Mouse (Mus musculus) limb, embryonic 11.5 days (tissue): ENCODE results near the gene Txnrd2. TPM values are rescaled to one million over a fixed set of nuclear protein-coding genes. Genes with fewer than 3 reads are reported as not detected.

ENCODE experiments used
- ATAC-seq: fragments of 200-750 bp; cut with Nextera tagmentation; 2 replicates; pipeline ENCODE4 v1.8.0; 2017; ENCODE audit warnings: low read depth; ENCODE audit not compliant: insufficient number of reproducible peaks, low FRiP score, low TSS enrichment
- DNase-seq: peaks from one replicate; pipeline ENCODE4 v3.0.0-alpha.2; 2015; ENCODE audit warnings: low spot score
- H3K27ac ChIP-seq: fragments of 300-500 bp; sonication (generic); replicated peaks from 2 replicates; pipeline ENCODE4 v1.5.1; 2014; ENCODE audit warnings: low read depth, mild to moderate bottlenecking, low read length
- H3K27me3 ChIP-seq: fragments of 300-500 bp; sonication (generic); 2 replicates; pipeline ENCODE4 v1.6.1; 2014; ENCODE audit warnings: mild to moderate bottlenecking, low read length, mixed read lengths; ENCODE audit not compliant: control insufficient read depth, insufficient read depth
- H3K36me3 ChIP-seq: fragments of 300-500 bp; sonication (generic); 2 replicates; pipeline ENCODE4 v1.6.1; 2014; ENCODE audit warnings: mild to moderate bottlenecking, low read length, moderate library complexity, mixed read lengths; ENCODE audit not compliant: control insufficient read depth, insufficient read depth
- H3K4me1 ChIP-seq: fragments of 300-500 bp; sonication (generic); 2 replicates; pipeline ENCODE4 v1.6.1; 2014; ENCODE audit warnings: low read length, mixed read lengths; ENCODE audit not compliant: control insufficient read depth, insufficient read depth
- H3K4me2 ChIP-seq: fragments of 300-500 bp; sonication (generic); 2 replicates; pipeline ENCODE4 v1.6.1; 2014; ENCODE audit warnings: low read depth, mild to moderate bottlenecking, moderate library complexity; ENCODE audit not compliant: severe bottlenecking
- H3K4me3 ChIP-seq: fragments of 300-500 bp; sonication (generic); 2 replicates; pipeline ENCODE4 v1.5.1; 2014; ENCODE audit warnings: low read depth, low read length
- H3K9ac ChIP-seq: fragments of 300-500 bp; sonication (generic); 2 replicates; pipeline ENCODE4 v1.6.1; 2014; ENCODE audit warnings: mild to moderate bottlenecking, low read length
- H3K9me3 ChIP-seq: fragments of 300-500 bp; sonication (generic); 2 replicates; pipeline ENCODE4 v1.6.1; 2016; ENCODE audit warnings: low read length; ENCODE audit not compliant: control insufficient read depth
- WGBS: fragments of 180-500 bp; shearing (Covaris S2); extraction: QIAGEN DNeasy Blood & Tissue Kit; methylation state at CpG from one replicate; pipeline ENCODE4 v1.1.7; 2014; 5-methylcytosine and 5-hydroxymethylcytosine counted together
- polyA plus RNA-seq: library from polyadenylated mRNA; unstranded; fragments of >200 nt; fragmentation: Nextera tagmentation; extraction: Ambion mirVana; gene quantifications from 2 replicates; pipeline ENCODE4 v1.2.1, GENCODE M21; 2014

Txnrd2 gene
- 21.0 and 21.9 TPM in 2 replicates for polyA plus RNA-seq

- peaks cover 15% of the 10 kb centered on the region for H3K4me1 ChIP-seq
- 0 out of 2 replicates have a peak within 1 kb of the TSS, but pooled peaks have one; percentile 21 for H3K27ac ChIP-seq
- H3K4me2 ChIP-seq: peak within 1 kb of the TSS; percentile 65
- DNase-seq: peak; percentile 84
- WGBS: under 1% methylated on average over 52 of the region's 52 CpGs
- peak within 1 kb of the TSS; percentile 84 for H3K4me3 ChIP-seq
- peak; percentile 60 for ATAC-seq
- H3K9ac ChIP-seq: peak within 1 kb of the TSS; percentile 81
- H3K27me3 ChIP-seq: no peaks in the 10 kb centered on the region
- peaks cover 7% of the 10 kb centered on the region for H3K36me3 ChIP-seq
- no peaks in the 10 kb centered on the region for H3K9me3 ChIP-seq
These were observed at the start of gene Txnrd2 for GRCm38 (mm10) chr16:18426215-18426791. Gene Txnrd2, plus strand, starts transcription at chr16:18426384.

DNA sequence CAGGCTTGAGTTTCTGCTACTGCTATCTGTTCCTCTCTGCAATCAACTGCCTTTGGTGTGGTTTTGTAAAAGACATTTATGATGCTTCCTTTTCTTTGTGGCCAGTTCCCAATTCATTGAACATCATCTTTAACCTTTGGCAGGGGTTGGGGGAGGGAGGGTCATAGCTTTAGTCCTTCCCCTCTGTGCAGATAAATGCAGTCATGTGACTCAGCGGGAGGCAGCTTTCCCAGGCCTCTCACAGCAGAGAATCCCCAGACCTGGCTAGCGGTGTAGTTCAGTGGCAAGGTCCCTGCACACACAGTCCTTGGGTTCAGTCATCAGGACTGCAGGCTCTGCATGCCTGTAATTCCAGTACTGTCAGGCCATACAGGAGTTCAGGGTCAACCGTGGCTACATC, 49.0 kb upstream of the Txnrd2 start:
- Histone ChIP-seq H3K27me3 (no peaks in the 10 kb centered on the region), H3K36me3 (no peaks in the 10 kb centered on the region), H3K9ac (no peak overlapping the region), H3K9me3 (no peaks in the 10 kb centered on the region), H3K4me1 (no peaks in the 10 kb centered on the region; the same call in 1 of the 2 replicates), H3K4me3 (no peak overlapping the region), H3K4me2 (no peak overlapping the region), H3K27ac (no peak overlapping the region)
- WGBS: 48% methylated on average over 3 of the region's 3 CpGs
- DNase-seq (no peak), ATAC-seq (no peak)

GRCm38 (mm10) chr16:18378489-18378888, 47.7 kb upstream of the Txnrd2 start:
- Histone ChIP-seq H3K36me3 (no peaks in the 10 kb centered on the region), H3K9ac (no peak overlapping the region), H3K4me1 (peaks cover under 1% of the 10 kb centered on the region), H3K4me2 (no peak overlapping the region), H3K27ac (no peak overlapping the region), H3K4me3 (no peak overlapping the region), H3K9me3 (no peaks in the 10 kb centered on the region), H3K27me3 (no peaks in the 10 kb centered on the region)
- ATAC-seq (no peak), DNase-seq (no peak)
- 24% methylated on average over 1 of the region's 1 CpGs for WGBS

GRCm38 (mm10) chr16:18379338-18380001, 46.7 kb upstream of the Txnrd2 start:
- no peak for DNase-seq
- Histone ChIP-seq H3K27ac (no peak overlapping the region), H3K9me3 (no peaks in the 10 kb centered on the region), H3K9ac (no peak overlapping the region), H3K36me3 (no peaks in the 10 kb centered on the region), H3K4me1 (peaks cover 9% of the 10 kb centered on the region), H3K4me3 (no peak overlapping the region), H3K27me3 (no peaks in the 10 kb centered on the region), H3K4me2 (no peak overlapping the region)
- 86% methylated on average over 8 of the region's 8 CpGs for WGBS
- no peak for ATAC-seq

GRCm38 (mm10) chr16:18380495-18381063, 45.6 kb upstream of the Txnrd2 start:
- H3K9ac ChIP-seq: no peak overlapping the region
- no peaks in the 10 kb centered on the region for H3K9me3 ChIP-seq
- H3K27ac ChIP-seq: no peak overlapping the region; the same call in 1 of the 2 replicates
- DNase-seq (no peak), ATAC-seq (peak; percentile 66; the same call in 1 of the 2 replicates)
- H3K27me3 ChIP-seq: no peaks in the 10 kb centered on the region
- H3K4me3 ChIP-seq: no peak overlapping the region
- peaks cover 9% of the 10 kb centered on the region for H3K4me1 ChIP-seq
- WGBS: 51% methylated on average over 6 of the region's 6 CpGs
- H3K36me3 ChIP-seq: no peaks in the 10 kb centered on the region
- H3K4me2 ChIP-seq: no peak overlapping the region

DNA sequence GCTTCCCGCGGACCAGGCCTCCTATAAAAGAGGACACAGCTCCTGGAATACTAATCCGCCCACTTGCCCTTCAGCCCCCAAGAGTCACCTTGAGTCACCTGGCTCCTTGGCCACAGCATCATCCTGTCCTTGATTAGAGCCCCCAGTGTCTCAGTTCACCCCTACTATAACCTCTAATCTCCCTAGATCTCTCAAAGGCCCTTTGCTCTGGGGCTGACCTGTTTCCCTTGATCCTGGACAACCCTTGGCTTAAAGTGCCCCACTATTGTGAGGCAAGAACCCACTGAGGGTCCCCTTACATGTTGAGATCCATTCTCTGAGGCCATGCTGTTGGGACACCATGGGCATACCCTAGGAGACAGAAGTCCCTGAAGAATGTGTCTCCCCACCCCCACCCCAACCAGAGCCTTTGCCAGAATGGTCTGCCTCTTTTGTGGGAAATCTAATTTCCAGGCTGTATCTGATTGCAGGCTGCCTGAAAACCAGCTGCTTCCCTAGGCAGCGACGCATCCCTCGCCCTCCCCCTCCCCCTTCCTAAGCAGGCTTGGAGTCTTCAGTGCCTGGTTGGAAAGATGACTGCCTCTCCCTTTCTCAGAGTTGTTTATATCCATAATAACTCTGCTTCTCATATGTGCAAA, 44.4 kb upstream of the Txnrd2 start:
- H3K9ac ChIP-seq: no peak overlapping the region
- WGBS: 50% methylated on average over 6 of the region's 6 CpGs
- peaks cover 9% of the 10 kb centered on the region for H3K4me1 ChIP-seq
- no peak overlapping the region for H3K4me3 ChIP-seq
- H3K27ac ChIP-seq: no peak overlapping the region
- no peaks in the 10 kb centered on the region for H3K9me3 ChIP-seq
- H3K4me2 ChIP-seq: no peak overlapping the region
- DNase-seq: no peak
- no peak for ATAC-seq
- H3K27me3 ChIP-seq: no peaks in the 10 kb centered on the region
- no peaks in the 10 kb centered on the region for H3K36me3 ChIP-seq

GRCm38 (mm10) chr16:18383045-18383726, 43.0 kb upstream of the Txnrd2 start:
- no peaks in the 10 kb centered on the region for H3K27me3 ChIP-seq
- H3K9ac ChIP-seq: no peak overlapping the region
- no peak overlapping the region for H3K4me2 ChIP-seq
- no peak for DNase-seq
- ATAC-seq: no peak
- H3K9me3 ChIP-seq: no peaks in the 10 kb centered on the region
- no peak overlapping the region for H3K4me3 ChIP-seq
- peaks cover 17% of the 10 kb centered on the region for H3K4me1 ChIP-seq
- WGBS: 80% methylated on average over 9 of the region's 9 CpGs
- no peak overlapping the region for H3K27ac ChIP-seq
- H3K36me3 ChIP-seq: no peaks in the 10 kb centered on the region

DNA sequence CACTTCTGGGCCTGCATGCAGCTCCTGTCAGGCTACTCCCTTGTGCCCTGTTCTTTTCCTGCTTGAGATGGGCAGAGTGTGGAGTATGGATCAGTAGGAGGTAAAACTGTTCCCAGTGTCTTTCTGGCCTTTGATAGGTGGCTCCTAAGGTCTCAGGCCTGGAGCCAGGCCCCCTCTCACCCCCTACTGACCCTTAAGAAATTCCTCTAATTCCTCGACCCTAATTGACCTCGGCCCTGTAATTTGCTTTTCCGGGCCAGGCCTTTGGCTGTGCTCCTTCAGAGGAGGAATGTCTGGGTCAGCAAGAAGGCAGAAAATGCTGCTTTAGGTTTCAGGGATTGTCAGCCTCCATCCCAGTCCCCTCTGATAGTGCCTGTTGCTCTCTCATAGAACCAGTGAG, 42.4 kb upstream of the Txnrd2 start:
- Histone ChIP-seq H3K9me3 (no peaks in the 10 kb centered on the region), H3K4me1 (peaks cover 23% of the 10 kb centered on the region), H3K9ac (no peak overlapping the region), H3K4me2 (no peak overlapping the region), H3K27me3 (no peaks in the 10 kb centered on the region), H3K27ac (no peak overlapping the region), H3K4me3 (no peak overlapping the region), H3K36me3 (no peaks in the 10 kb centered on the region)
- ATAC-seq (no peak), DNase-seq (no peak)
- 2% methylated on average over 3 of the region's 3 CpGs for WGBS
